Mouse (Mus musculus) urinary bladder, adult 18-20 months (tissue): ENCODE results near the gene Prpf6.

Experiments used
- DNase-seq, 2 experiments: peaks; one replicate each; pipeline ENCODE4 v3.0.0; 2022; ENCODE audit warnings: low spot score in 2 of 2, mixed read lengths in 2 of 2

The Prpf6 gene

GRCm38 (mm10) chr2:181685686-181686085 is 94.0 kb downstream of the Prpf6 start:
- DNase-seq, result no peak

DNA sequence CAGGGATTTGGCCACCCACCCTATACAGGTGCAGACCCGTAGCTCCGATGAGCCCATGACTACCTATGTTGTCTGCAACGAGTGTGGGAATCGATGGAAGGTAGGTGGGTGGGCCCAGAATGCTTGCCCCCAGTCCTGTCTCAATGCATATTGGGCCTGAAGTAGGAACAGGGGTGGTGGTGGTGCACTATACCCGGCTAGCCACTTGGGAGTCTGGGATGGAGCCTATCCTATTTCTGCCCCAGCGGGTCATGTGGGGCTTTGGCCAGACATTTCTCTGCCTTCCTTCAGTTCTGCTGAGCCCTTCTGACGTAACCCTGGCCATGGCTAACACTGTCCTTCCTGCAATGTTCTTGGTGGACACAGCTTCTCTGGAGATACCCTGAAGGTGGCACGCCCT is 95.9 kb downstream of the Prpf6 start:
- no peak for DNase-seq

DNA sequence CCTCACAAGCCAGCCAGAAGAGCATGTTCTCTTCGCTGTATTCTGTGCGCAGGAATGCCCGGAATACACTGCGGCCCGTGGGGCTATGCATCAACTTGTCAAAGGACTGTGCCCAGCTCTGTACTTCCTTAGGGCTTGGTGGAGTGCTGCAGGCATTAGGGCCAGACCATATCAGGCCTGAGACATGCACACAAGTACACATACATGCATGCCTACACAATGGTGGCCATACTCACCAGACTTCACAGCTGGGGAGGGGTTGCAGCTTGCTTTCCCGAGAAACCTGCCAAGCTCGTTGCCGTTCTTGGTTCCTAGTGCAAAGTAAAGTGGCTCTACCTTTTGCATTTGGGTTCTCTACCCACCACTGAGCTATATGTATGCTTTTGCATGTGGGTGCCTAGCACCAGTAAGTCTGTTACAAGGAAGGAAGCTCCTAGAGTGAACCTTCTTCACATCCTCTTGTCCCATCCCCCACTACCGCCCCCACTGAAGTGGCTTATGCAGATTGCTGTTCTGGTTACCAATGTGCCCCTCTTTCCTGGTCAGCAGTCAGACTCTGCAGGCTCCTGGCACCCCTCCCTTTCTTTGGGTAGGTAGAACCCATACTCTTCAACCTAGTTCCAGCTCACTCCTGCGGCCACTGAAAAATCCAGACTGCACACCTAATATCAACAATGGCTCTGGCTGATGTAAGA is 97.9 kb downstream of the Prpf6 start:
- no peak for DNase-seq

- no peak for DNase-seq
These were observed 99.4 kb downstream of the Prpf6 start for GRCm38 (mm10) chr2:181691083-181691482.

- DNase-seq, result no peak
These were observed 99.9 kb downstream of the Prpf6 start for GRCm38 (mm10) chr2:181691571-181691970.

DNA sequence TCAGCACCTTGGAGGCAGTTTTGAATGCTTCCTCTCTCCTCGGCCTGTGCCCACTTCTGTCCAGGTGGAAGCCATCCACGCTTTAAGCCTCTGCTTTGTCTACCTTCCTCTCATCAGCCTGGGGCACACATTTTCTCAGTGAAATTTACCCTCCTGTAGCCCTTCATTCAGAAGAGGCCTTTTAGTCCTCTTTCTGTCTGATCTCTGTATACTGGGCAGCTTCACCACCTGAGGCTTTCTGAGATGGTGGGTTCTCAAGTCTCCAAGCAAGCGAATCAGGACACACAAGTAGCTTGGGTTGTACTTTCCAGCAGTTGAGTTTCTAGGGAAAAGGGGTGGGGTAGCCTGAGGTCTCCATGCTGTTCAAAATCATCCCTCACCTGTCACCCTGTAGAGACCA is 100.6 kb downstream of the Prpf6 start:
- no peak for DNase-seq

GRCm38 (mm10) chr2:181693339-181694280 is 101.9 kb downstream of the Prpf6 start, which contains the start of gene Rgs19:
TSS of gene Rgs19 (minus strand) at chr2:181693977.
- peak; percentile 75 to 80 for DNase-seq

GRCm38 (mm10) chr2:181694581-181694980 is 102.9 kb downstream of the Prpf6 start:
- no peak for DNase-seq

- DNase-seq, result no peak
These were observed 104.1 kb downstream of the Prpf6 start for GRCm38 (mm10) chr2:181695776-181696175.

DNA sequence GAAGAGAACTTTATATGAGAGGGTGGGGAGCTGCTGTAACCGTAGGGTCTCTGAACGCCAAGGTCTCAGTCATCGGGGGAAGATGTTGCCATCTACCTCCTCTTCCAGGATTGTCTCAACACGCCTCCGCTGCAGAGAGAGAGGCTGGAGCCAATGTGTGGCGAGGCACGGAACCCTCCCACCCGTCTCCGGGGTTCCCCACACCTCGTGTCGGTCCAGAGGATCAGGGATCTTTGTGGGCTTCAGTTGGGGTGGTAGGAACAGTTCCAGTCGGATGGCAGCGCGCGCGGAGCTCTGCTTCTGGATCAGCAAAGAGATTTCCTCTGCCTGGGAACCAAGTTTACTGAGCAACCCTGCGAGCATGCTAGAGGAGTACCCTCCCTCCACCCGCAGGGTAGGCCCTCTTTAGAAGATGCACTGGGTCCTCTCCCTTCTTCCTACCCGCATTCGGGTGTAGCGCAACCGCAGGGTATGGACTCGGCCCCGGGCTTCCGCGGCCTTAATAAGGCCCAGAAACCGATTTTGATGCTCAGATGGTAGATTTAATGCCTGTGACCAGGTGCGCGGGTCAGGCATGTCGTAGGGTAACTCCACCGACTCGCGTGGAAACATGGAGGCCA is 105.2 kb downstream of the Prpf6 start:
- DNase-seq, result no peak

DNA sequence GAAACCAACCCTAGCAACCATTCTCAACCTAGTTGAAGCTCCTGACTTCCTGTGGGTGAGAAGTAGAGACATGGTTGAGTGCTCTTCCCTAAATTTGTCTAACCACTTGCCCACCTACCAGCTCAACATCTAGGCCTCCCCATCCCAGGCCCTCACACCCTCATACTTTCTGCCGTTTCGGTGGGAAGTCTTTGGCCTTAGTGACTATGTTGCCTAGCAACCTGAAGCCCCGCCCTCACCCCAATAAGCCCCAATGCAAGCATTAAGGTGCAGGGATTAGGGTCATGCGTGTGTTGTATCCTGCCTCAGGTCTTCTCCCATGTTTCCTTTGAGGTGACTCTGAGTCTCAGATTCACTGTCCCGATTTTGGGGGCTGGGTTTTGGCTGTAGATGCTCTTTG is 106.6 kb downstream of the Prpf6 start, which contains the start of gene Lkaaear1:
Lkaaear1 (minus strand) TSS at position 202 of the 400 bp plus-strand sequence.
- DNase-seq, result no peak
